20 mouse cellular contexts compared by ENCODE assay signal in genomic region chr3:80845634-80846033, GRCm38 (mm10). TPM values are rescaled to one million over a fixed set of nuclear protein-coding genes. Genes with fewer than 3 reads are reported as not detected.
DNase-seq lines count a peak whose midpoint lies in the region; ATAC-seq lines count a peak whose summit lies in the region.
"Had no signal": no experiment of that assay in that cellular context is flagged by ENCODE, and none has a peak within 500 bp of the region (broad histone marks: within the 10 kb centered on the region; RNA-seq: fewer than 3 reads in every experiment).

No protein-coding gene starts in this region.

- peak; percentile 12 to 59 for DNase-seq in layer of hippocampus, adult 18-20 months (ENCODE audit: low spot score in 2 of 2)
- DNase-seq in layer of hippocampus, postnatal 10 days (ENCODE audit: low spot score in 2 of 2): no peak
- peak; percentile 28 for DNase-seq in right cerebral cortex, adult 18-20 months
- no peak for DNase-seq in right cerebral cortex, postnatal 10 days (ENCODE audit: low spot score in 2 of 2)
- no peak for DNase-seq in liver, embryonic 11.5 days (ENCODE audit: low spot score)
- DNase-seq in thymus, postnatal 36 days: no peak
- DNase-seq: adrenal gland, postnatal 10 days; cerebellum, adult 11-12 months; cerebellum, adult 9-10 months; cerebellum, postnatal 25 days; forebrain, postnatal 0 days; gastrocnemius, postnatal 36 days; heart, adult 11 months; heart, postnatal 36 days had no signal

- H3K36me3 ChIP-seq in intestine, embryonic 15.5 days: no peaks in the 10 kb centered on the region
- H3K36me3 ChIP-seq in liver, embryonic 11.5 days (ENCODE audit: control insufficient read depth, insufficient read depth, low read length): no peaks in the 10 kb centered on the region
- H3K36me3 ChIP-seq: embryonic facial prominence, embryonic 13.5 days; heart, embryonic 13.5 days had no signal

- peak; percentile 58; the same call in 1 of the 2 replicates for ATAC-seq in intestine, embryonic 15.5 days
- ATAC-seq in liver, embryonic 11.5 days (replicated peaks; ENCODE audit: low FRiP score): no peak
- ATAC-seq: forebrain, embryonic 13.5 days; forebrain, postnatal 0 days had no signal

- no peak overlapping the region for H3K27ac ChIP-seq in intestine, embryonic 15.5 days
- H3K27ac ChIP-seq in liver, embryonic 11.5 days (ENCODE audit: low read depth, low read length): no peak overlapping the region
- H3K27ac ChIP-seq: embryonic facial prominence, embryonic 13.5 days; forebrain, embryonic 13.5 days; heart, embryonic 13.5 days; hindbrain, embryonic 15.5 days had no signal

- no peaks in the 10 kb centered on the region for H3K4me1 ChIP-seq in intestine, embryonic 15.5 days (replicated peaks)
- no peaks in the 10 kb centered on the region for H3K4me1 ChIP-seq in liver, embryonic 11.5 days (replicated peaks; ENCODE audit: control insufficient read depth, insufficient read depth, low read length)
- H3K4me1 ChIP-seq: embryonic facial prominence, embryonic 13.5 days; forebrain, embryonic 13.5 days; heart, embryonic 13.5 days; hindbrain, embryonic 15.5 days had no signal

- no peak overlapping the region for H3K4me3 ChIP-seq in intestine, embryonic 15.5 days (replicated peaks)
- H3K4me3 ChIP-seq in liver, embryonic 11.5 days (ENCODE audit: low read depth, low read length): no peak overlapping the region
- H3K4me3 ChIP-seq: embryonic facial prominence, embryonic 13.5 days; forebrain, embryonic 13.5 days; heart, embryonic 13.5 days; hindbrain, embryonic 15.5 days had no signal

- no peaks in the 10 kb centered on the region for H3K27me3 ChIP-seq in intestine, embryonic 15.5 days (replicated peaks)
- H3K27me3 ChIP-seq in liver, embryonic 11.5 days (replicated peaks; ENCODE audit: control insufficient read depth, insufficient read depth, low read length): no peaks in the 10 kb centered on the region
- H3K27me3 ChIP-seq: embryonic facial prominence, embryonic 13.5 days; forebrain, embryonic 13.5 days; heart, embryonic 13.5 days; hindbrain, embryonic 15.5 days had no signal

- no peak overlapping the region for H3K9ac ChIP-seq in intestine, embryonic 15.5 days
- H3K9ac ChIP-seq in liver, embryonic 11.5 days (ENCODE audit: low read depth, low read length): no peak overlapping the region
- H3K9ac ChIP-seq: embryonic facial prominence, embryonic 13.5 days; forebrain, embryonic 13.5 days; forebrain, postnatal 0 days; heart, embryonic 13.5 days; hindbrain, embryonic 15.5 days had no signal

- H3K4me2 ChIP-seq in intestine, embryonic 15.5 days (replicated peaks): no peak overlapping the region
- H3K4me2 ChIP-seq in liver, embryonic 11.5 days: no peak overlapping the region
- H3K4me2 ChIP-seq: embryonic facial prominence, embryonic 13.5 days; forebrain, embryonic 13.5 days; heart, embryonic 13.5 days; hindbrain, embryonic 15.5 days had no signal

- H3K9me3 ChIP-seq in intestine, embryonic 15.5 days: no peaks in the 10 kb centered on the region
- H3K9me3 ChIP-seq in liver, embryonic 11.5 days (ENCODE audit: control insufficient read depth, low read length): no peaks in the 10 kb centered on the region
- H3K9me3 ChIP-seq: embryonic facial prominence, embryonic 13.5 days; forebrain, embryonic 13.5 days; heart, embryonic 13.5 days; hindbrain, embryonic 15.5 days had no signal

- WGBS in intestine, embryonic 15.5 days: 74% methylated on average over 2 of the region's 2 CpGs
- WGBS in liver, embryonic 11.5 days: 89% methylated on average over 2 of the region's 2 CpGs

RNA-seq across cellular contexts. Expression of gene Gria2, which starts 43.0 kb away (rescaled TPM):
- total RNA-seq in layer of hippocampus, adult 18-20 months (2021): 100 to 1,000 TPM; 619 to 678 TPM
- 100 to 1,000 TPM; 532 to 533 TPM for total RNA-seq in layer of hippocampus, postnatal 10 days (2021)
- polyA plus RNA-seq in intestine, embryonic 15.5 days (2015; fragmentation: Nextera tagmentation; extraction: Ambion mirVana): 2.4 TPM in 2 replicates
- 1.5 and 1.8 TPM in 2 replicates for polyA plus RNA-seq in liver, embryonic 11.5 days (2014; fragmentation: Nextera tagmentation; extraction: Ambion mirVana)
- total RNA-seq: ES-E14 had no signal

Comparison
In these comparisons a context has a peak if more than half of its experiments do, and no peak if none do; other contexts are left out.
1. DNase-seq: peak in layer of hippocampus, adult 18-20 months (2 of 2) and right cerebral cortex, adult 18-20 months (single experiment); none in layer of hippocampus, postnatal 10 days (0 of 2), right cerebral cortex, postnatal 10 days (0 of 2), liver, embryonic 11.5 days (single experiment) and thymus, postnatal 36 days (0 of 2).